Mouse (Mus musculus): Measurements from ENCODE around the gene Tbc1d7. TPM values are rescaled to one million over a fixed set of nuclear protein-coding genes. Genes with fewer than 3 reads are reported as not detected.

Tbc1d7 gene
- total and polyA plus RNA-seq, 3 experiments, result 16.1 to 22.6 (median 19.5) TPM

- no peak for DNase-seq
Measured at GRCm38 (mm10) chr13:43134468-43134867, 36.8 kb downstream of the Tbc1d7 start.

- DNase-seq, result no peak
Measured at GRCm38 (mm10) chr13:43133400-43133799, 37.9 kb downstream of the Tbc1d7 start.

GRCm38 (mm10) chr13:43132859-43133258, 38.4 kb downstream of the Tbc1d7 start:
- no peak for DNase-seq

GRCm38 (mm10) chr13:43131741-43132191, 39.5 kb downstream of the Tbc1d7 start:
- peak; percentile 17 for DNase-seq

GRCm38 (mm10) chr13:43130161-43130560, 41.1 kb downstream of the Tbc1d7 start:
- no peak for DNase-seq

GRCm38 (mm10) chr13:43124683-43125074, 46.6 kb downstream of the Tbc1d7 start:
- no peak for DNase-seq

GRCm38 (mm10) chr13:43123895-43124682, 47.2 kb downstream of the Tbc1d7 start:
- no peak for DNase-seq

GRCm38 (mm10) chr13:43122306-43123070, 48.8 kb downstream of the Tbc1d7 start:
- no peak for DNase-seq

GRCm38 (mm10) chr13:43113141-43113540, 58.2 kb downstream of the Tbc1d7 start:
- DNase-seq, result no peak

GRCm38 (mm10) chr13:43112707-43113106, 58.6 kb downstream of the Tbc1d7 start:
- DNase-seq, result no peak

GRCm38 (mm10) chr13:43112280-43112679, 59.0 kb downstream of the Tbc1d7 start:
- no peak for DNase-seq

GRCm38 (mm10) chr13:43104496-43104895, 66.8 kb downstream of the Tbc1d7 start:
- no peak for DNase-seq

- no peak for DNase-seq
Measured at GRCm38 (mm10) chr13:43102943-43103342, 68.4 kb downstream of the Tbc1d7 start.

Other genes starting within 250 kb of the Tbc1d7 start
- gene Gfod1, start 132.7 kb upstream of the Tbc1d7 start, total RNA-seq (2021), result 10 to 100 TPM in 1 of 2 experiments, 1 to 10 TPM in 1; 8.4 to 10.1 TPM
- 3.0 and 3.3 TPM in 2 replicates for gene Gfod1, start 132.7 kb upstream of the Tbc1d7 start, polyA plus RNA-seq (2012; rRNA removed)
- gene Sirt5, start 194.0 kb upstream of the Tbc1d7 start, total RNA-seq (2021), result 10 to 100 TPM; 25.4 to 29.9 TPM
- 5.6 and 6.7 TPM in 2 replicates for gene Sirt5, start 194.0 kb upstream of the Tbc1d7 start, polyA plus RNA-seq (2012; rRNA removed)
- gene Nol7, start 226.9 kb upstream of the Tbc1d7 start, total RNA-seq (2021), result 100 to 1,000 TPM in 1 of 2 experiments, 10 to 100 TPM in 1; 93.4 to 120 TPM
- 87.4 and 105 TPM in 2 replicates for gene Nol7, start 226.9 kb upstream of the Tbc1d7 start, polyA plus RNA-seq (2012; rRNA removed)

All from adrenal gland, adult 2 months (tissue).